Mouse (Mus musculus) stomach, embryonic 15.5 days (tissue): ENCODE data around the gene Jag2. TPM values are rescaled to one million over a fixed set of nuclear protein-coding genes. Genes with fewer than 3 reads are reported as not detected.

Experiments used
- ATAC-seq: fragments of 200-750 bp; cut with Nextera tagmentation; 2 replicates; pipeline ENCODE4 v1.8.0; 2017; ENCODE audit warnings: low read depth, moderate number of reproducible peaks, moderate TSS enrichment; ENCODE audit not compliant: insufficient read depth, low FRiP score
- H3K27ac ChIP-seq: fragments of 300-500 bp; sonication (generic); 2 replicates; pipeline ENCODE4 v1.5.1; 2015; ENCODE audit warnings: mild to moderate bottlenecking, inconsistent platforms
- H3K27me3 ChIP-seq: fragments of 300-500 bp; sonication (generic); replicated peaks from 2 replicates; pipeline ENCODE4 v1.6.1; 2015; ENCODE audit warnings: inconsistent platforms
- H3K36me3 ChIP-seq: fragments of 300-500 bp; sonication (generic); 2 replicates; pipeline ENCODE4 v1.6.1; 2015; ENCODE audit warnings: inconsistent platforms
- H3K4me1 ChIP-seq: fragments of 300-500 bp; sonication (generic); 2 replicates; pipeline ENCODE4 v1.6.1; 2015; ENCODE audit warnings: inconsistent platforms
- H3K4me2 ChIP-seq: fragments of 300-500 bp; sonication (generic); 2 replicates; pipeline ENCODE4 v1.6.1; 2015; ENCODE audit warnings: mild to moderate bottlenecking, inconsistent platforms
- H3K4me3 ChIP-seq: fragments of 300-500 bp; sonication (generic); replicated peaks from 2 replicates; pipeline ENCODE4 v1.5.1; 2015; ENCODE audit warnings: inconsistent platforms
- H3K9ac ChIP-seq: fragments of 300-500 bp; sonication (generic); 2 replicates; pipeline ENCODE4 v1.6.1; 2015; ENCODE audit warnings: inconsistent platforms
- H3K9me3 ChIP-seq: fragments of 300-500 bp; sonication (generic); 2 replicates; pipeline ENCODE4 v1.6.1; 2016; ENCODE audit warnings: inconsistent platforms
- WGBS: fragments of 180-500 bp; shearing (Covaris S2); methylation state at CpG from one replicate; pipeline ENCODE4 v1.1.7; 2015; 5-methylcytosine and 5-hydroxymethylcytosine counted together
- polyA plus RNA-seq: library from polyadenylated mRNA; unstranded; fragments of >200 nt; fragmentation: Nextera tagmentation; extraction: Ambion mirVana; gene quantifications from 2 replicates; pipeline ENCODE4 v1.2.1, GENCODE M21; 2015

Jag2 gene
- polyA plus RNA-seq, 1 experiment from 2014 or later: 7.0 TPM

- Histone ChIP-seq H3K27me3 (no peaks in the 10 kb centered on the region), H3K27ac (no peak overlapping the region), H3K4me1 (no peaks in the 10 kb centered on the region), H3K36me3 (no peaks in the 10 kb centered on the region), H3K4me2 (no peak overlapping the region), H3K9me3 (no peaks in the 10 kb centered on the region), H3K9ac (no peak overlapping the region), H3K4me3 (no peak overlapping the region)
- WGBS: 61% methylated on average over 11 of the region's 11 CpGs
- ATAC-seq: no peak
Observed at GRCm38 (mm10) chr12:112917486-112917885, 12.1 kb downstream of the Jag2 start.

DNA sequence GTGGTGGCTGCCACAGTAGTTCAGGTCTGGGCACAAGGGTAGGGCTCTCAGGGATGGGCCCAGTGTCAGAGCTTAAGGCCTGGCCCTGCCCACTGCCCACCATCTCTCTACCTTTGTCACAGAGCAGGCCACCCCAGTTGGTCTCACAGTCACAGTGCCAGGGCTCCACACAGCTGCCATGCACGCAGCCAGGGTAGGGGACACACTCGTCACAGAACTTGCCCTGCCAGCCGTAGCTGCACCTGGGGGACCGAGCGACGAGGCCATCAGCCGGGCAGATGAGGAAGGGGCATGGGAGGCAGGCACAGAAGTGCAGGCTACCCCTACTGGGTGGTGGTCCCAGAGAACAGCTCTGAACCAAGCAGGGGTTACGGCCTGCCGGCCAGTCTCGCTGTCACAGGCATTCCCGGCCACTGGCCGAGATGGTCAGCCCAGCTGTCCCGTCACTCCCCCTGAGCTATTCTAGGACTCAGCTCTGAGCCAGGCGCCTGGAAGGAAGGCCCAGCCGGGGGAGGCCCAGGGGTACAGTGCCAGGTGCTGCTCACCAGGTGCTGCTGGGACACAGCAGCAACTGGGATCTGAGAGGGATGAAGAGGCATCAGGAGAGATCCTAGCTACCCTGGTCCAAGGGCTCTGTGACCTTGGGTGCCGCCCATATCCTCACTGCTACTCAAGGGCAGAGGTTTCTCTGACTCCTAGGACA, 12.7 kb downstream of the Jag2 start:
- no peaks in the 10 kb centered on the region for H3K9me3 ChIP-seq
- H3K36me3 ChIP-seq: no peaks in the 10 kb centered on the region
- no peaks in the 10 kb centered on the region for H3K27me3 ChIP-seq
- no peak overlapping the region for H3K4me2 ChIP-seq
- H3K27ac ChIP-seq: no peak overlapping the region
- no peak overlapping the region for H3K9ac ChIP-seq
- ATAC-seq: no peak
- H3K4me1 ChIP-seq: no peaks in the 10 kb centered on the region
- no peak overlapping the region for H3K4me3 ChIP-seq
- WGBS: 83% methylated on average over 16 of the region's 16 CpGs

DNA sequence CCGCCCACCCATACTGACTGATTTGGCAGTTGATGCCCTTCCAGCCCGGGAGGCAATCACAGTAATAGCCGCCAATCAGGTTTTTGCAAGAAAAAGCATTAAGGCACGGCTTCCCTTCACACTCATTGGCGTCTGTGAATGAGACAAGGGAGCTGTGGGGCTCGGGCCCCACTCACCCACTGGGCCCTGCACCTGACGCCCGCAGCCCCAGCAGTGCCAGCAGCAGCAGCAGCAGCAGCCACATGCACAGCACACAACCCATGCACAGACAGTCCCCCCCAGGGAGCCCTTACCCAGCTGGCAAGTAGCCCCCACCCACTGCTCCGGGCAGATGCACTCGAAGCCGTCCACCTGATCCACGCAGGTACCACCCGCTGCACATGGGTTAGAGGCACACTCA, 14.0 kb downstream of the Jag2 start:
- ATAC-seq: no peak
- Histone ChIP-seq H3K36me3 (no peaks in the 10 kb centered on the region), H3K4me1 (no peaks in the 10 kb centered on the region), H3K9ac (no peak overlapping the region), H3K27ac (no peak overlapping the region), H3K27me3 (no peaks in the 10 kb centered on the region), H3K4me2 (no peak overlapping the region), H3K4me3 (no peak overlapping the region), H3K9me3 (no peaks in the 10 kb centered on the region)
- WGBS: 73% methylated on average over 13 of the region's 13 CpGs

GRCm38 (mm10) chr12:112914527-112914926, 15.0 kb downstream of the Jag2 start:
- H3K36me3 ChIP-seq: no peaks in the 10 kb centered on the region
- H3K27me3 ChIP-seq: no peaks in the 10 kb centered on the region
- H3K4me2 ChIP-seq: no peak overlapping the region
- ATAC-seq: no peak
- H3K9ac ChIP-seq: no peak overlapping the region
- no peaks in the 10 kb centered on the region for H3K4me1 ChIP-seq
- H3K27ac ChIP-seq: no peak overlapping the region
- H3K4me3 ChIP-seq: no peak overlapping the region
- H3K9me3 ChIP-seq: no peaks in the 10 kb centered on the region
- 57% methylated on average over 11 of the region's 11 CpGs for WGBS

GRCm38 (mm10) chr12:112912951-112913745, 16.4 kb downstream of the Jag2 start:
- H3K9me3 ChIP-seq: no peaks in the 10 kb centered on the region
- no peak for ATAC-seq
- H3K27ac ChIP-seq: no peak overlapping the region
- WGBS: 86% methylated on average over 28 of the region's 28 CpGs
- H3K9ac ChIP-seq: no peak overlapping the region
- H3K4me1 ChIP-seq: no peaks in the 10 kb centered on the region
- no peaks in the 10 kb centered on the region for H3K36me3 ChIP-seq
- H3K27me3 ChIP-seq: no peaks in the 10 kb centered on the region
- no peak overlapping the region for H3K4me3 ChIP-seq
- H3K4me2 ChIP-seq: no peak overlapping the region

GRCm38 (mm10) chr12:112911701-112912100, 17.9 kb downstream of the Jag2 start:
- 86% methylated on average over 17 of the region's 17 CpGs for WGBS
- ATAC-seq: no peak
- no peak overlapping the region for H3K27ac ChIP-seq
- no peak overlapping the region for H3K9ac ChIP-seq
- H3K4me2 ChIP-seq: no peak overlapping the region
- no peaks in the 10 kb centered on the region for H3K4me1 ChIP-seq
- no peak overlapping the region for H3K4me3 ChIP-seq
- no peaks in the 10 kb centered on the region for H3K9me3 ChIP-seq
- no peaks in the 10 kb centered on the region for H3K36me3 ChIP-seq
- no peaks in the 10 kb centered on the region for H3K27me3 ChIP-seq

GRCm38 (mm10) chr12:112908991-112909390, 20.6 kb downstream of the Jag2 start:
- H3K9me3 ChIP-seq: no peaks in the 10 kb centered on the region
- no peak overlapping the region for H3K9ac ChIP-seq
- H3K4me3 ChIP-seq: no peak overlapping the region
- 93% methylated on average over 22 of the region's 22 CpGs for WGBS
- H3K4me1 ChIP-seq: no peaks in the 10 kb centered on the region
- no peaks in the 10 kb centered on the region for H3K36me3 ChIP-seq
- no peaks in the 10 kb centered on the region for H3K27me3 ChIP-seq
- H3K27ac ChIP-seq: no peak overlapping the region
- H3K4me2 ChIP-seq: no peak overlapping the region
- no peak for ATAC-seq

DNA sequence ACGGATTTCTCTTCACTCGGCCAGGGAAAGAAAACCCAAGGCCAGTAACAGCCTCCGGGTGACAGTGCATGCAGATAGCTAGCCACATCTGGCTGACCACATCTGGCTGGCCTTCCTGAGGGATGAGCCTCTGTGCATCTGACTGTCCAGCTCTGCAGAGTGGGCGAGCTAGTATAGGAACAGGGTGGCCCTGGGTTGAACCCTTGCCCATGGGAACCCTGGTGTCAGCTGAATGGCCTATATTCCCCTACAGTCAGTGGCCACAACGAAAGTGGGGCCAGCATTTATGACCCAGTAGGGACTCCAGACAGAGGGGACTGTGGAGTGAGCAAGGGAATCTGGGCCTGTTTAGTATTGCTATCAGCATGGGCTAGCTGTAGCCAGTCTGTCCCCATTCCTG, 24.6 kb downstream of the Jag2 start:
- ATAC-seq: no peak
- Histone ChIP-seq H3K9ac (no peak overlapping the region), H3K36me3 (no peaks in the 10 kb centered on the region), H3K27me3 (no peaks in the 10 kb centered on the region), H3K4me1 (no peaks in the 10 kb centered on the region), H3K4me2 (no peak overlapping the region), H3K9me3 (no peaks in the 10 kb centered on the region), H3K4me3 (no peak overlapping the region), H3K27ac (no peak overlapping the region)
- WGBS: 84% methylated on average over 5 of the region's 5 CpGs

- Histone ChIP-seq H3K4me2 (no peak overlapping the region), H3K9ac (no peak overlapping the region), H3K4me1 (no peaks in the 10 kb centered on the region), H3K27me3 (no peaks in the 10 kb centered on the region), H3K36me3 (no peaks in the 10 kb centered on the region), H3K27ac (no peak overlapping the region), H3K4me3 (no peak overlapping the region), H3K9me3 (no peaks in the 10 kb centered on the region)
- 65% methylated on average over 8 of the region's 8 CpGs for WGBS
- ATAC-seq: no peak
Observed at GRCm38 (mm10) chr12:112903941-112904340, 25.6 kb downstream of the Jag2 start.

GRCm38 (mm10) chr12:112900641-112901040, 28.9 kb downstream of the Jag2 start:
- no peaks in the 10 kb centered on the region for H3K27me3 ChIP-seq
- no peak overlapping the region for H3K9ac ChIP-seq
- H3K4me2 ChIP-seq: no peak overlapping the region
- H3K4me3 ChIP-seq: no peak overlapping the region
- 80% methylated on average over 9 of the region's 9 CpGs for WGBS
- H3K4me1 ChIP-seq: 0 out of 2 replicates have a peak, but pooled peaks cover 6% of the 10 kb centered on the region
- H3K36me3 ChIP-seq: no peaks in the 10 kb centered on the region
- no peak overlapping the region for H3K27ac ChIP-seq
- H3K9me3 ChIP-seq: no peaks in the 10 kb centered on the region
- ATAC-seq: no peak

GRCm38 (mm10) chr12:112898960-112899359, 30.6 kb downstream of the Jag2 start:
- no peaks in the 10 kb centered on the region for H3K36me3 ChIP-seq
- no peak for ATAC-seq
- H3K4me3 ChIP-seq: no peak overlapping the region
- H3K9ac ChIP-seq: no peak overlapping the region
- H3K27me3 ChIP-seq: no peaks in the 10 kb centered on the region
- 0 out of 2 replicates have a peak, but pooled peaks cover 8% of the 10 kb centered on the region for H3K4me1 ChIP-seq
- 49% methylated on average over 4 of the region's 4 CpGs for WGBS
- no peaks in the 10 kb centered on the region for H3K9me3 ChIP-seq
- no peak overlapping the region for H3K27ac ChIP-seq
- no peak overlapping the region for H3K4me2 ChIP-seq

DNA sequence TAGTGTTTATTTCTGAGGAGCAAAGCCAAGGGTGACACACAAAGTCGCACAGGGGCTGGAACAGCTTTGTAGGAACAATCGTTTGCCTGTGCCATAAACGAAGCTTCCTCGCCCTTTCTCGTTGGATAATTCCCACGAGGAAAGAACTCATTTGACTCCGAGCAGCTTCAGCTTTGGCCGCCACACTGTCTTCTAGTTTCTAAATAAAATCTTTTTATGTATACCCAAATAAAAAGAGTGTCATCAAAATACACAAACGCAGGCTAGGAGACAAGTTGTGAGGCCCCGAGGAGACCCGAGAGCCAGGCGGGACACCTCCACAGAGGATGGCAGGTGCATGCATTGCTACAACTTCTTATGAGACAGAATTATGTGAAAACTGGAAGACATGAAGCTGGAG, 31.2 kb downstream of the Jag2 start:
- 65% methylated on average over 12 of the region's 12 CpGs for WGBS
- ATAC-seq: no peak
- H3K9ac ChIP-seq: no peak overlapping the region

More for the DNA sequence above, 31.2 kb downstream of the Jag2 start:
- 0 out of 2 replicates have a peak, but pooled peaks cover 9% of the 10 kb centered on the region for H3K4me1 ChIP-seq
- no peak overlapping the region for H3K4me3 ChIP-seq
- no peaks in the 10 kb centered on the region for H3K9me3 ChIP-seq
- H3K36me3 ChIP-seq: no peaks in the 10 kb centered on the region
- H3K4me2 ChIP-seq: no peak overlapping the region
- no peaks in the 10 kb centered on the region for H3K27me3 ChIP-seq
- H3K27ac ChIP-seq: no peak overlapping the region
